Mouse (Mus musculus): ENCODE data around the gene Helz. TPM values are rescaled to one million over a fixed set of nuclear protein-coding genes. Genes with fewer than 3 reads are reported as not detected.

Gene Helz
- total and polyA plus RNA-seq, 2 experiments from 2014 or later = 8.1 to 13.6 TPM

- Histone ChIP-seq H3K36me3 (ENCODE audit: insufficient read depth) (no peaks in the 10 kb centered on the region), H3K27me3 (ENCODE audit: insufficient read depth, low read length) (no peaks in the 10 kb centered on the region), H3K4me3 (ENCODE audit: low read depth, low read length) (no peak overlapping the region), H3K9me3 (ENCODE audit: low read length) (no peaks in the 10 kb centered on the region), H3K4me2 (ENCODE audit: low read depth) (no peak overlapping the region), H3K4me1 (ENCODE audit: insufficient read depth) (no peaks in the 10 kb centered on the region), H3K9ac (no peak overlapping the region), H3K27ac (ENCODE audit: low read depth, low read length) (no peak overlapping the region)
- WGBS = 58% methylated on average over 27 of the region's 27 CpGs
- ATAC-seq = no peak
- no peak for DNase-seq
- TF ChIP-seq CTCF (IDR thresholded peaks at IDR 0.05; ENCODE audit: low read depth) = no peak
Measured at GRCm38 (mm10) chr11:107703272-107704134, 155.8 kb downstream of the Helz start.

GRCm38 (mm10) chr11:107705060-107705459, 157.3 kb downstream of the Helz start:
- Histone ChIP-seq H3K4me3 (ENCODE audit: low read depth, low read length) (no peak overlapping the region), H3K27me3 (ENCODE audit: insufficient read depth, low read length) (no peaks in the 10 kb centered on the region), H3K4me1 (ENCODE audit: insufficient read depth) (no peaks in the 10 kb centered on the region), H3K4me2 (ENCODE audit: low read depth) (no peak overlapping the region), H3K9me3 (ENCODE audit: low read length) (no peaks in the 10 kb centered on the region), H3K36me3 (ENCODE audit: insufficient read depth) (no peaks in the 10 kb centered on the region), H3K27ac (ENCODE audit: low read depth, low read length) (no peak overlapping the region), H3K9ac (no peak overlapping the region)
- ATAC-seq (peak; percentile 71), DNase-seq (peak; percentile 22)
- WGBS = 59% methylated on average over 6 of the region's 6 CpGs
- no peak for TF ChIP-seq CTCF (IDR thresholded peaks at IDR 0.05; ENCODE audit: low read depth)

- no peak for ATAC-seq
- Histone ChIP-seq H3K9ac (no peak overlapping the region), H3K4me3 (ENCODE audit: low read depth, low read length) (no peak overlapping the region), H3K9me3 (ENCODE audit: low read length) (no peaks in the 10 kb centered on the region), H3K36me3 (ENCODE audit: insufficient read depth) (no peaks in the 10 kb centered on the region), H3K27ac (ENCODE audit: low read depth, low read length) (no peak overlapping the region), H3K4me1 (ENCODE audit: insufficient read depth) (no peaks in the 10 kb centered on the region), H3K27me3 (ENCODE audit: insufficient read depth, low read length) (no peaks in the 10 kb centered on the region), H3K4me2 (ENCODE audit: low read depth) (no peak overlapping the region)
- no peak for DNase-seq
- 70% methylated on average over 11 of the region's 11 CpGs for WGBS
- TF ChIP-seq CTCF (IDR thresholded peaks at IDR 0.05; ENCODE audit: low read depth) = no peak
Measured at GRCm38 (mm10) chr11:107705476-107706074, 157.8 kb downstream of the Helz start.

- Histone ChIP-seq H3K27me3 (ENCODE audit: insufficient read depth, low read length) (no peaks in the 10 kb centered on the region), H3K4me3 (ENCODE audit: low read depth, low read length) (no peak overlapping the region), H3K4me1 (ENCODE audit: insufficient read depth) (no peaks in the 10 kb centered on the region), H3K36me3 (ENCODE audit: insufficient read depth) (no peaks in the 10 kb centered on the region), H3K4me2 (ENCODE audit: low read depth) (0 out of 2 replicates have a peak overlapping the region, but pooled peaks have one; percentile 1), H3K9ac (no peak overlapping the region), H3K9me3 (ENCODE audit: low read length) (no peaks in the 10 kb centered on the region), H3K27ac (ENCODE audit: low read depth, low read length) (no peak overlapping the region)
- 10% methylated on average over 20 of the region's 20 CpGs for WGBS
- TF ChIP-seq CTCF (IDR thresholded peaks at IDR 0.05; ENCODE audit: low read depth) = no peak
- ATAC-seq (no peak), DNase-seq (no peak)
Measured at GRCm38 (mm10) chr11:107707897-107708610, 160.3 kb downstream of the Helz start.

- 81% methylated on average over 3 of the region's 3 CpGs for WGBS
- TF ChIP-seq CTCF (IDR thresholded peaks at IDR 0.05; ENCODE audit: low read depth) = no peak
- H3K36me3 ChIP-seq (ENCODE audit: insufficient read depth) = no peaks in the 10 kb centered on the region
- no peaks in the 10 kb centered on the region for H3K9me3 ChIP-seq (ENCODE audit: low read length)
- no peaks in the 10 kb centered on the region for H3K4me1 ChIP-seq (ENCODE audit: insufficient read depth)
- no peak for ATAC-seq
- H3K4me2 ChIP-seq (ENCODE audit: low read depth) = no peak overlapping the region
- DNase-seq = no peak
- no peak overlapping the region for H3K9ac ChIP-seq
- H3K27me3 ChIP-seq (ENCODE audit: insufficient read depth, low read length) = no peaks in the 10 kb centered on the region
- H3K4me3 ChIP-seq (ENCODE audit: low read depth, low read length) = no peak overlapping the region
- no peak overlapping the region for H3K27ac ChIP-seq (ENCODE audit: low read depth, low read length)
Measured at GRCm38 (mm10) chr11:107710379-107710778, 162.6 kb downstream of the Helz start.

- Histone ChIP-seq H3K4me3 (ENCODE audit: low read depth, low read length) (no peak overlapping the region), H3K9me3 (ENCODE audit: low read length) (no peaks in the 10 kb centered on the region), H3K27ac (ENCODE audit: low read depth, low read length) (no peak overlapping the region), H3K9ac (no peak overlapping the region), H3K4me1 (ENCODE audit: insufficient read depth) (no peaks in the 10 kb centered on the region), H3K36me3 (ENCODE audit: insufficient read depth) (no peaks in the 10 kb centered on the region), H3K27me3 (ENCODE audit: insufficient read depth, low read length) (no peaks in the 10 kb centered on the region), H3K4me2 (ENCODE audit: low read depth) (no peak overlapping the region)
- no peak for DNase-seq
- 89% methylated on average over 7 of the region's 7 CpGs for WGBS
- TF ChIP-seq CTCF (IDR thresholded peaks at IDR 0.05; ENCODE audit: low read depth) = no peak
- ATAC-seq = no peak
Measured at GRCm38 (mm10) chr11:107714368-107714767, 166.6 kb downstream of the Helz start.
